Mouse (Mus musculus) kidney, embryonic 14.5 days (tissue): Measurements from ENCODE around the gene Lypd4. TPM values are rescaled to one million over a fixed set of nuclear protein-coding genes. Genes with fewer than 3 reads are reported as not detected.
"Not testable (repeated sequence)": the region's sequence is repeated elsewhere in the genome, so short reads cannot be mapped to it uniquely, and the experiment has no call there.

Source experiments
- ATAC-seq: fragments of 200-750 bp; cut with Nextera tagmentation; 2 replicates; pipeline ENCODE4 v1.8.0; 2017; ENCODE audit warnings: moderate number of reproducible peaks, mild to moderate bottlenecking, moderate TSS enrichment, moderate library complexity; ENCODE audit not compliant: low FRiP score, low TSS enrichment
- H3K27ac ChIP-seq: fragments of 300-500 bp; sonication (generic); 2 replicates; pipeline ENCODE4 v1.5.1; 2014; ENCODE audit warnings: low read depth, mild to moderate bottlenecking, low read length, moderate library complexity, mixed read lengths
- H3K27me3 ChIP-seq: fragments of 300-500 bp; sonication (generic); 2 replicates; pipeline ENCODE4 v1.6.1; 2014; ENCODE audit warnings: mild to moderate bottlenecking, low read length; ENCODE audit not compliant: control insufficient read depth, insufficient read depth
- H3K36me3 ChIP-seq: fragments of 300-500 bp; sonication (generic); 2 replicates; pipeline ENCODE4 v1.6.1; 2014; ENCODE audit warnings: low read length, mixed read lengths; ENCODE audit not compliant: control insufficient read depth, insufficient read depth
- H3K4me1 ChIP-seq: fragments of 300-500 bp; sonication (generic); 2 replicates; pipeline ENCODE4 v1.6.1; 2014; ENCODE audit warnings: low read length, mixed read lengths; ENCODE audit not compliant: control insufficient read depth, insufficient read depth
- H3K4me2 ChIP-seq: fragments of 300-500 bp; sonication (generic); replicated peaks from 2 replicates; pipeline ENCODE4 v1.6.1; 2014; ENCODE audit warnings: low read depth, mild to moderate bottlenecking, low read length
- H3K4me3 ChIP-seq: fragments of 300-500 bp; sonication (generic); 2 replicates; pipeline ENCODE4 v1.5.1; 2014; ENCODE audit warnings: mild to moderate bottlenecking, low read length
- H3K9ac ChIP-seq: fragments of 300-500 bp; sonication (generic); 2 replicates; pipeline ENCODE4 v1.6.1; 2014; ENCODE audit warnings: low read depth, mild to moderate bottlenecking, low read length, moderate library complexity
- H3K9me3 ChIP-seq: fragments of 300-500 bp; sonication (generic); 2 replicates; pipeline ENCODE4 v1.6.1; 2016; ENCODE audit warnings: low read length; ENCODE audit not compliant: control insufficient read depth
- WGBS: fragments of 180-500 bp; shearing (Covaris S2); extraction: QIAGEN DNeasy Blood & Tissue Kit; methylation state at CpG from one replicate; pipeline ENCODE4 v1.1.7; 2014; 5-methylcytosine and 5-hydroxymethylcytosine counted together
- polyA plus RNA-seq: library from polyadenylated mRNA; unstranded; fragments of >200 nt; fragmentation: Nextera tagmentation; extraction: Ambion mirVana; gene quantifications from 2 replicates; pipeline ENCODE4 v1.2.1, GENCODE M21; 2014

Gene Lypd4
- polyA plus RNA-seq, 1 experiment from 2014 or later, result not detected

GRCm38 (mm10) chr7:24902630-24903443 lies 33.1 kb upstream of the Lypd4 start, which contains the start of gene Arhgef1:
Arhgef1 (plus strand) TSS chr7:24902912.
- 9% methylated on average over 31 of the region's 68 CpGs for WGBS
- no peaks in the 10 kb centered on the region for H3K9me3 ChIP-seq
- H3K36me3 ChIP-seq, result no peaks in the 10 kb centered on the region
- peaks cover 23% of the 10 kb centered on the region for H3K4me1 ChIP-seq
- ATAC-seq, result no peak
- H3K4me3 ChIP-seq, result peak within 1 kb of the TSS; percentile 73
- peak within 1 kb of the TSS; percentile 55 for H3K4me2 ChIP-seq
- H3K27me3 ChIP-seq, result no peaks in the 10 kb centered on the region
- H3K27ac ChIP-seq, result peak within 1 kb of the TSS; percentile 88
- peak within 1 kb of the TSS; percentile 84 for H3K9ac ChIP-seq

GRCm38 (mm10) chr7:24902264-24902629 lies 32.5 kb upstream of the Lypd4 start:
- peak overlapping the region; percentile 73 for H3K4me3 ChIP-seq
- no peak for ATAC-seq
- no peaks in the 10 kb centered on the region for H3K36me3 ChIP-seq
- no peaks in the 10 kb centered on the region for H3K9me3 ChIP-seq
- H3K27me3 ChIP-seq, result no peaks in the 10 kb centered on the region
- H3K27ac ChIP-seq, result peak overlapping the region; percentile 88
- WGBS, result 47% methylated on average over 2 of the region's 2 CpGs
- H3K9ac ChIP-seq, result peak overlapping the region; percentile 84; the same call in 1 of the 2 replicates
- peak overlapping the region; percentile 55 for H3K4me2 ChIP-seq
- H3K4me1 ChIP-seq, result peaks cover 21% of the 10 kb centered on the region

GRCm38 (mm10) chr7:24901842-24902241 lies 32.1 kb upstream of the Lypd4 start:
- no peak for ATAC-seq
- Histone ChIP-seq H3K27ac (no peak overlapping the region; the same call in 1 of the 2 replicates), H3K36me3 (no peaks in the 10 kb centered on the region), H3K9me3 (no peaks in the 10 kb centered on the region), H3K4me2 (peak overlapping the region; percentile 55; the same call in 1 of the 2 replicates), H3K4me3 (no peak overlapping the region), H3K4me1 (peaks cover 17% of the 10 kb centered on the region), H3K9ac (no peak overlapping the region), H3K27me3 (no peaks in the 10 kb centered on the region)
- WGBS, result 60% methylated on average over 1 of the region's 1 CpGs

GRCm38 (mm10) chr7:24901114-24901513 lies 31.4 kb upstream of the Lypd4 start:
- H3K4me1 ChIP-seq, result peaks cover 12% of the 10 kb centered on the region; the same call in 1 of the 2 replicates
- no peak overlapping the region for H3K4me2 ChIP-seq
- no peaks in the 10 kb centered on the region for H3K9me3 ChIP-seq
- WGBS, result 74% methylated on average over 6 of the region's 6 CpGs
- no peaks in the 10 kb centered on the region for H3K27me3 ChIP-seq
- H3K9ac ChIP-seq, result no peak overlapping the region
- no peak overlapping the region for H3K4me3 ChIP-seq
- no peak for ATAC-seq
- no peak overlapping the region for H3K27ac ChIP-seq
- H3K36me3 ChIP-seq, result no peaks in the 10 kb centered on the region

GRCm38 (mm10) chr7:24897959-24898358 lies 28.2 kb upstream of the Lypd4 start:
- Histone ChIP-seq H3K27me3 (no peaks in the 10 kb centered on the region), H3K9ac (no peak overlapping the region), H3K9me3 (no peaks in the 10 kb centered on the region), H3K4me1 (0 out of 2 replicates have a peak, but pooled peaks cover 7% of the 10 kb centered on the region), H3K4me2 (no peak overlapping the region), H3K27ac (no peak overlapping the region), H3K4me3 (no peak overlapping the region), H3K36me3 (no peaks in the 10 kb centered on the region)
- WGBS, result 75% methylated on average over 5 of the region's 5 CpGs
- no peak for ATAC-seq

GRCm38 (mm10) chr7:24897224-24897623 lies 27.5 kb upstream of the Lypd4 start, which contains the start of gene Cd79a:
Cd79a (plus strand) TSS chr7:24897381.
- no peak for ATAC-seq
- Histone ChIP-seq H3K36me3 (no peaks in the 10 kb centered on the region), H3K9me3 (no peaks in the 10 kb centered on the region), H3K4me2 (no peak within 1 kb of the TSS), H3K27ac (no peak within 1 kb of the TSS), H3K4me3 (no peak within 1 kb of the TSS), H3K9ac (no peak within 1 kb of the TSS), H3K27me3 (no peaks in the 10 kb centered on the region), H3K4me1 (0 out of 2 replicates have a peak, but pooled peaks cover 4% of the 10 kb centered on the region)
- WGBS, result 58% methylated on average over 12 of the region's 12 CpGs

- WGBS, result 53% methylated on average over 8 of the region's 8 CpGs
- Histone ChIP-seq H3K9me3 (no peaks in the 10 kb centered on the region), H3K27ac (no peak overlapping the region), H3K27me3 (no peaks in the 10 kb centered on the region), H3K4me3 (no peak overlapping the region), H3K4me2 (no peak overlapping the region), H3K36me3 (peaks cover 1% of the 10 kb centered on the region; the same call in 1 of the 2 replicates), H3K4me1 (no peaks in the 10 kb centered on the region), H3K9ac (no peak overlapping the region)
- no peak; the same call in 1 of the 2 replicates for ATAC-seq
Observed at GRCm38 (mm10) chr7:24896269-24896668, 26.5 kb upstream of the Lypd4 start.

GRCm38 (mm10) chr7:24895749-24896148 lies 26.0 kb upstream of the Lypd4 start:
- ATAC-seq, H3K27ac ChIP-seq, H3K4me3 ChIP-seq, H3K9ac ChIP-seq, H3K4me2 ChIP-seq, H3K27me3 ChIP-seq, H3K4me1 ChIP-seq, H3K9me3 ChIP-seq, H3K36me3 ChIP-seq: not testable (repeated sequence)
- WGBS, result 88% methylated on average over 2 of the region's 2 CpGs

GRCm38 (mm10) chr7:24892125-24892583 lies 22.4 kb upstream of the Lypd4 start:
- WGBS, result 72% methylated on average over 2 of the region's 2 CpGs
- H3K27me3 ChIP-seq, result no peaks in the 10 kb centered on the region
- peaks cover 42% of the 10 kb centered on the region for H3K36me3 ChIP-seq
- H3K9ac ChIP-seq, result no peak overlapping the region
- H3K4me2 ChIP-seq, result no peak overlapping the region
- H3K4me1 ChIP-seq, result peaks cover 13% of the 10 kb centered on the region
- no peak overlapping the region for H3K27ac ChIP-seq
- H3K4me3 ChIP-seq, result no peak overlapping the region
- no peaks in the 10 kb centered on the region for H3K9me3 ChIP-seq
- ATAC-seq, result no peak
